In the genomic region with DNA sequence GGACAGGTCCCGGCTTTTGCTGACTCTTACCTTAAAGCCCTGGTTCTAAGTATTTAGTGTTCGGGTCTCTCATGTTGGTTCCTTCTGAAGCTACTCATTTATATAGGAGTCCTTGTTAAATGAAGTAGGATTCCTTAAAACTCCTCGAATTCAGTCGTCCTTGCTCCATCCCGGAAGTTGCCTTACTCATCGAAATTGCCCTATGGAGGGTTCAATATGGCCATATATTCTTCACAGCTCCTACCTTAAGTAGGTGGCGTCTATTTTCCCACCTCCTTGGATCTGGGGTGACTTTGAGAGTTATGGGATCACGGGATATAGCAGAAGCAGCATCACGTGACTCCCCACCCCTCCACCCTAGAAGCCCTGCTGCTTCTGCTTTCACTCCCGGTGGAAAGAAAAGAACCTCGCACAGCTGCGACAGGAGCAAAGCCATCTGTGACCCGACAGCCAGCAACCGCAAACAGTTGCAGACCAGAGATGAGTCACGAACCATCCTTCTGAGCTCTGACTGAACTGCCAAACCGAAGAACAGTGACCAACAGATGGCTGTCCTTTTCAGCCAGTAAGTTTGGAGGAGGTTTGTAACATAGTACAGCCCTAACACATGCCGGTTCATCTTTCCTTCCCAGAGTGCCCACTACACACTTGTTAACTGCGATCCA, we compare ENCODE assay signal across 9 mouse cellular contexts. TPM values are rescaled to one million over a fixed set of nuclear protein-coding genes. Genes with fewer than 3 reads are reported as not detected.
DNase-seq lines count a peak whose midpoint lies in the region; ATAC-seq and TF ChIP-seq lines count a peak whose summit lies in the region.
"Had no signal": no experiment of that assay in that cellular context is flagged by ENCODE, and none has a peak within 500 bp of the region (broad histone marks: within the 10 kb centered on the region; RNA-seq: fewer than 3 reads in every experiment).

No protein-coding gene starts in this region.

- H3K9me3 ChIP-seq in heart, embryonic 10.5 days, result no peaks in the 10 kb centered on the region
- H3K9me3 ChIP-seq in limb, embryonic 15.5 days, result no peaks in the 10 kb centered on the region
- no peaks in the 10 kb centered on the region for H3K9me3 ChIP-seq in midbrain, embryonic 16.5 days (replicated peaks; ENCODE audit: control insufficient read depth, low read length, poor library complexity, severe bottlenecking)

- H3K27me3 ChIP-seq in heart, embryonic 10.5 days (ENCODE audit: insufficient read depth, poor library complexity, severe bottlenecking), result no peaks in the 10 kb centered on the region
- H3K27me3 ChIP-seq in limb, embryonic 15.5 days, result no peaks in the 10 kb centered on the region
- H3K27me3 ChIP-seq in midbrain, embryonic 16.5 days (ENCODE audit: control insufficient read depth, insufficient read depth, low read depth, low read length), result no peaks in the 10 kb centered on the region
- H3K27me3 ChIP-seq: Patski had no signal

- peaks cover 8% of the 10 kb centered on the region; the same call in 1 of the 2 replicates for H3K4me1 ChIP-seq in heart, embryonic 10.5 days
- H3K4me1 ChIP-seq in limb, embryonic 15.5 days, result 0 out of 2 replicates have a peak, but pooled peaks cover 4% of the 10 kb centered on the region
- H3K4me1 ChIP-seq in midbrain, embryonic 16.5 days (ENCODE audit: control insufficient read depth, insufficient read depth, low read length), result no peaks in the 10 kb centered on the region

- no peak overlapping the region for H3K9ac ChIP-seq in limb, embryonic 15.5 days
- no peak overlapping the region for H3K9ac ChIP-seq in midbrain, embryonic 16.5 days (ENCODE audit: low read depth, low read length)

- H3K4me2 ChIP-seq in limb, embryonic 15.5 days, result peak overlapping the region; percentile 6; the same call in 1 of the 2 replicates
- no peak overlapping the region; the same call in 1 of the 2 replicates for H3K4me2 ChIP-seq in midbrain, embryonic 16.5 days (ENCODE audit: low read length)

- DNase-seq in embryo, embryonic 10 days (ENCODE audit: low spot score), result peak; percentile 11
- no peak for DNase-seq in embryo, embryonic 9.5 days (ENCODE audit: extremely low spot score)
- DNase-seq in brain, embryonic 14.5 days (ENCODE audit: low read depth), result peak; percentile 45
- no peak for DNase-seq in heart, embryonic 10.5 days (ENCODE audit: low spot score)
- DNase-seq in kidney, adult 9 months, result peak; percentile 37
- peak; percentile 37 to 52 for DNase-seq in thymus, adult 18-20 months

- H3K4me3 ChIP-seq in heart, embryonic 10.5 days, result no peak overlapping the region
- H3K4me3 ChIP-seq in limb, embryonic 15.5 days, result no peak overlapping the region
- no peak overlapping the region for H3K4me3 ChIP-seq in midbrain, embryonic 16.5 days (ENCODE audit: low read depth, low read length)

- TF ChIP-seq POLR2A in brain, embryonic 14.5 days (IDR thresholded peaks at IDR 0.05; ENCODE audit: borderline replicate concordance, extremely low read depth, insufficient read depth, insufficient read length, poor library complexity, severe bottlenecking), result no peak

- no peaks in the 10 kb centered on the region for H3K36me3 ChIP-seq in heart, embryonic 10.5 days
- no peaks in the 10 kb centered on the region for H3K36me3 ChIP-seq in limb, embryonic 15.5 days
- no peaks in the 10 kb centered on the region for H3K36me3 ChIP-seq in midbrain, embryonic 16.5 days (ENCODE audit: control insufficient read depth, insufficient read depth, low read length)

- peak; percentile 62; the same call in 1 of the 2 replicates for ATAC-seq in limb, embryonic 15.5 days (ENCODE audit: insufficient number of reproducible peaks, low FRiP score, low TSS enrichment, low read depth)
- ATAC-seq in midbrain, embryonic 16.5 days, result 0 out of 2 replicates have a peak, but pooled peaks have one; percentile 21
- ATAC-seq: Patski had no signal

- TF ChIP-seq CTCF in brain, embryonic 14.5 days (IDR thresholded peaks at IDR 0.05; ENCODE audit: borderline replicate concordance, extremely low read depth, insufficient read depth, insufficient read length), result no peak

- 54% methylated on average over 18 of the region's 18 CpGs for WGBS in heart, embryonic 10.5 days
- WGBS in limb, embryonic 15.5 days, result 49% methylated on average over 18 of the region's 18 CpGs
- WGBS in midbrain, embryonic 16.5 days, result 57% methylated on average over 18 of the region's 18 CpGs

- H3K27ac ChIP-seq in heart, embryonic 10.5 days, result 0 out of 2 replicates have a peak overlapping the region, but pooled peaks have one; percentile 47
- no peak overlapping the region for H3K27ac ChIP-seq in limb, embryonic 15.5 days
- no peak overlapping the region for H3K27ac ChIP-seq in midbrain, embryonic 16.5 days (ENCODE audit: low read length)

RNA-seq across cellular contexts. Expression of gene Gm47996, which starts 40.7 kb away (rescaled TPM):
- polyA plus RNA-seq in brain, embryonic 14.5 days (2012; rRNA removed), result 0.08 TPM in 1 of 2 replicates, not detected in the other
- 0.18 TPM in 1 of 2 replicates, not detected in the other for polyA plus RNA-seq in heart, embryonic 10.5 days (2016; fragmentation: Nextera tagmentation; extraction: Ambion mirVana)
- polyA plus RNA-seq in limb, embryonic 15.5 days (2015; fragmentation: Nextera tagmentation; extraction: Ambion mirVana), result 0.15 TPM in 1 of 2 replicates, not detected in the other
- polyA plus RNA-seq in midbrain, embryonic 16.5 days (2015; fragmentation: Nextera tagmentation; extraction: Ambion mirVana), result not detected in 2 replicates
- polyA plus RNA-seq: Patski had no signal

RNA-seq across cellular contexts. Expression of gene 3110040M04Rik, which starts 46.7 kb away (rescaled TPM):
- not detected in 2 replicates for polyA plus RNA-seq in brain, embryonic 14.5 days (2012; rRNA removed)
- polyA plus RNA-seq in heart, embryonic 10.5 days (2016; fragmentation: Nextera tagmentation; extraction: Ambion mirVana), result 0.55 TPM in 1 of 2 replicates, not detected in the other
- not detected in 2 replicates for polyA plus RNA-seq in limb, embryonic 15.5 days (2015; fragmentation: Nextera tagmentation; extraction: Ambion mirVana)
- not detected in 2 replicates for polyA plus RNA-seq in midbrain, embryonic 16.5 days (2015; fragmentation: Nextera tagmentation; extraction: Ambion mirVana)
- polyA plus RNA-seq: Patski had no signal

RNA-seq across cellular contexts. Expression of gene Gm47995, which starts 52.4 kb away (rescaled TPM):
- polyA plus RNA-seq in brain, embryonic 14.5 days (2012; rRNA removed), result not detected in 2 replicates
- 0.33 and 0.62 TPM in 2 replicates for polyA plus RNA-seq in heart, embryonic 10.5 days (2016; fragmentation: Nextera tagmentation; extraction: Ambion mirVana)
- polyA plus RNA-seq in limb, embryonic 15.5 days (2015; fragmentation: Nextera tagmentation; extraction: Ambion mirVana), result 0.19 and 0.38 TPM in 2 replicates
- polyA plus RNA-seq in midbrain, embryonic 16.5 days (2015; fragmentation: Nextera tagmentation; extraction: Ambion mirVana), result not detected in 2 replicates
- polyA plus RNA-seq: Patski had no signal

RNA-seq across cellular contexts. Expression of gene Gm8947, which starts 58.5 kb away (rescaled TPM):
- not detected in 2 replicates for polyA plus RNA-seq in brain, embryonic 14.5 days (2012; rRNA removed)
- 0.46 and 0.51 TPM in 2 replicates for polyA plus RNA-seq in heart, embryonic 10.5 days (2016; fragmentation: Nextera tagmentation; extraction: Ambion mirVana)
- not detected in 2 replicates for polyA plus RNA-seq in limb, embryonic 15.5 days (2015; fragmentation: Nextera tagmentation; extraction: Ambion mirVana)
- polyA plus RNA-seq in midbrain, embryonic 16.5 days (2015; fragmentation: Nextera tagmentation; extraction: Ambion mirVana), result not detected in 2 replicates
- polyA plus RNA-seq: Patski had no signal

Comparison
In these comparisons a context has a peak if more than half of its experiments do, and no peak if none do; other contexts are left out.
1. DNase-seq: peak in embryo, embryonic 10 days (single experiment), brain, embryonic 14.5 days (single experiment), kidney, adult 9 months (single experiment) and thymus, adult 18-20 months (2 of 2); none in embryo, embryonic 9.5 days (single experiment) and heart, embryonic 10.5 days (single experiment).